Mouse (Mus musculus) testis, postnatal 14 days (tissue): ENCODE measurements around the gene Ptpre.
"Not testable (repeated sequence)": the region's sequence is repeated elsewhere in the genome, so short reads cannot be mapped to it uniquely, and the experiment has no call there.

ENCODE experiments used
- DNase-seq: peaks from one replicate; pipeline ENCODE4 v3.0.0; 2021; ENCODE audit warnings: low spot score

Ptpre gene

GRCm38 (mm10) chr7:135605804-135606072 lies 68.5 kb downstream of the Ptpre start:
- DNase-seq = no peak

DNA sequence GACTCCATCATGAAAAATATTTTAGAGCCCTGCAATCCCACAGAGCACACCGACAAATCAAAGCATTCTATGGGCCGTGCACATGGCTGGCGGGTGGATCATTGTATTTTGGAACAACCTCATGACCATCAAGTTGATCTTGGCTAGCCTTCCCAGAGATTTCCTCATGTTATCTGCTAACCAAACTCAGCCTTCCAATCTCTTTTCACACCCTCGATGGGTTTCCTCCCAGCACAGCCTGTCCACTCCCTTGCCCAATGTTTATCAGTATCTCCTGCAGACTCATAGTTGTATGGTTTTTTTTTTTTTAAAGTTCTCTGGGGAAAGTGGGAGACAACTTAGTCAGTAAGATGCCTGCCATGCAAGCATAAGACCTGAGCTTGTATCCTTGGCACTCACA lies 70.9 kb downstream of the Ptpre start:
- no peak for DNase-seq

DNA sequence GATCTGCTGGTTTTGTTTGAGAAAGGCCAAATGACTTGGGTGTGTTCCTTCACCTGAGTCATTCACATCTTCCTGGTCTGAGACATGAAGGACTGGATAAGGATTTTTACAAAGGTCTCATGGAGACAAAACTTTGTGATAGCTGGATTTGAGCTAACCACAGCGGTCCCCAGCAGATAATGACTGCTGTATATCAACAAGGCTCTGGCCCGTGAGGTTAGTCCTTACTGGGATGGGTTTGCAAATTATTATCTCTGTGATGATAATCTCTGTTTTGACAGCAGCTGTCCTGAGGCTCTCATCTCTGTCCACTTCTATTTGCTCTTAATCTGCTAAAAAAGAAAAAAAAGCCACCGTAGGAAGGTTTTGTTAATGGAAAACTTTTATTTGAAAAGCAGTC lies 71.7 kb downstream of the Ptpre start:
- no peak for DNase-seq

DNA sequence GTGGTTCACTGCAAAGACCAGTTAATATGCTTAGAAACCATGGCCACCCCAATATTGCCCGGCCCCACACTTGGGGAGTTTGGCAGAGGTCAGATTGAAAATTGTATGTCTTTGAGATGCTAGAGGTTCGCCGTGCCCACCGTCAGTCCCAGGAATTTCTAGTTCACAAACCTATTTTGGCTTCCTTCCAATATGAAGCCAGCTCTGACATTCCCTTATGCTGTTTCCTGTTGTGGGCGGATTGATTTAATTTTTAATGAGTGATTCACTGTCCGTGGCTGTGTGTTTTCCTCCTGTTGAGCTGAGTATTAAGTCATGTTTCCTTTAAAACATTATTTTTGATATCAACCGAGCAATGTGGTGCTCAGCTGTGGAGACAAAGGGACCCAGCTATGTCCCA lies 72.4 kb downstream of the Ptpre start:
- DNase-seq = no peak

GRCm38 (mm10) chr7:135612276-135612675 lies 75.0 kb downstream of the Ptpre start:
- DNase-seq = no peak

- no peak for DNase-seq
These were observed 75.5 kb downstream of the Ptpre start for GRCm38 (mm10) chr7:135612801-135613200.

DNA sequence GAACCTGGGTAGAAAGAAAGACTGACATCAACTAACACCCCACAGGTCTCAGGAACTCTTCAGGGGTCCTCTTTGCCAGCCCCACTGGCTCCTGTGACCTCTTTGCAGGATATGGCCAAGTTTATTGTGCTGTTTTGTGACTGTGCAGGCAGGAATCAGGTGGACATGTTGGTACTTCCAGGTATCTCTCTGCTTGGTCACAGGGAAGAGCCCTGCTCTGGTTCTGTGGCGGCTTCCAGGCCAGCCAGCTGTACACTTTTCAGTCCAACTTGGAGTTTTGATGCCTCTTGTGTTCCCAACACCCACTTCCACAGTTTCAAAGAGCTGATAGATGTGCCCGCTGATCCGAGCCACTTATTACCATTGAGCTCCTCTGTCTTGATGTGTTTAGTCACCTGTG lies 76.1 kb downstream of the Ptpre start:
- DNase-seq = no peak

GRCm38 (mm10) chr7:135614892-135615291 lies 77.6 kb downstream of the Ptpre start:
- no peak for DNase-seq

- not testable (repeated sequence) for DNase-seq
These were observed 79.2 kb downstream of the Ptpre start for GRCm38 (mm10) chr7:135616479-135616878.

DNA sequence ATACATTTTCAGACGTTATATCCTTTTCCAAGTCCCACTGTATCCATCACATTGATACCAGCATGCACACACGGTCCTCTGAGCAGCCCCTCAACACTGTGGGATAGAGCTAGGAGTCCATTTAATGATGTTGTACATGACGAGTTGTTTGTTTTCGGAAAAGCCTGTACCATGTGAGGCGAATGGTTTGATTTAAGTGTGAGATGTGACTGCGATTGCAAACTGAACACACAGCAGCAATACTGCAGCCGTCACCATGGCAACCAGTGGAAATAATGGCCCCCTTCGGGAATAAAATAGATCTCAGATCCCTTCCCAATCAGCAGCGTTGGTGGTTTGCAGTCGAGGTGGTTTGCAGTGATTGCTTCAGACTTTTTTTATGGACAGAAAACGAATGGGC lies 80.5 kb downstream of the Ptpre start:
- no peak for DNase-seq

GRCm38 (mm10) chr7:135621649-135622048 lies 84.4 kb downstream of the Ptpre start:
- DNase-seq = peak; percentile 31

DNA sequence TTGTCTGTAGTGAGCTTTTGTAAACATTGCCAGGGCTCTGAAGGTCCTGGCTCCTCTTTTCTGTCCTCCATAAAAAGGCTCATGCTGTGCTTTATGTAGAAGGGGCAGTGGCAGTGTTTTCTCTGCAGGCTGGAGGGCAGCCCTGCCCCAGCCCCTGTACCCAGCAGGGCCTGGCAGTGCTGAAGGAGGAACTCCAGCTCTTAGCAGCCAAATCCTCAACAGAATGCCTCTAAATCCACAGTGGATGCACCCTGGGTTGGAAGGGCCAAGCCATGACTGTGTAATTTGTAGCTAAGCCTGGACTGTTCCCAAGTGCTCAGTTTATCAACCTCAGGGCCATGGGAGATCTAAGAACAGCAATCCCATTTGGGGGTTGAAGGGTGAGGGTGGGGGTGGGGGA lies 85.0 kb downstream of the Ptpre start:
- no peak for DNase-seq

GRCm38 (mm10) chr7:135624854-135625253 lies 87.6 kb downstream of the Ptpre start:
- DNase-seq = no peak

GRCm38 (mm10) chr7:135628363-135628762 lies 91.1 kb downstream of the Ptpre start:
- no peak for DNase-seq

- peak; percentile 19 for DNase-seq
These were observed 91.7 kb downstream of the Ptpre start for GRCm38 (mm10) chr7:135629019-135629418.

DNA sequence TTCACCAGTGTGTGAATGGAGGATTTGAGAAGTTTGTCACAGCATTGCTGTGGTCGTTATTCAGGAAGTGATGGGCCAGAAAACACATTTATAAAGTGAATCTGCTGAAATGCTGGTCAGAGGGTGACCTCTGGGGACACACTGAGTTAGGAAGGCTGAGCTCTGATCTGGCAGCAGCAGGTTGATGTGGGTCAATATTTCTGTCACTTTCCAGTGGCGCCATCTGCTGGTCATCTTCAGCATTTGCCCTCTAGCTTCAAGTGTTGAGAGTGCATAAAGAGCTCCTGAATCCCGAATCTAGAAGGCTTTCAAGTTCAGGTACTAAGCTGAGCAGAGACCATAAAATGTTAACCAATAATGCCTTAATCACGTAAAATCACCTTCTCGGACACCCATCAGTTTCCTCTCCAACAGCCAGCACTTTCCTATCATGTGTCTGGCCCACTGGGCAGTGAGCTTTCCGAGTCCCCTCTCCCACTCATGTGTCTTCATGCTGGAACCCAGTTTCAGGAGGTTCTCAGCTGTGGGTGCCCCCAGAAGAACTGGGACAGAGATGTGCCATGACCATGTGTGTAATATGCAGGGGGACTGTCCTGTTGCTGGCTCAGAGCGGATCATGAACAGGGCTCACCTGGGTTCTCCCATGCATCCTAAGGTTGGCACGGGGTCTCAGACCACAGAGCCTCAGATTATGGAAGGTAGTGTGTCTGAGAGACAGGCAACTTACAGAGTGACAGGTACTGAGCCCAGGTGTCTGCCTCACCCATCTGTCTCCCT lies 94.7 kb downstream of the Ptpre start:
- DNase-seq = peak; percentile 50

DNA sequence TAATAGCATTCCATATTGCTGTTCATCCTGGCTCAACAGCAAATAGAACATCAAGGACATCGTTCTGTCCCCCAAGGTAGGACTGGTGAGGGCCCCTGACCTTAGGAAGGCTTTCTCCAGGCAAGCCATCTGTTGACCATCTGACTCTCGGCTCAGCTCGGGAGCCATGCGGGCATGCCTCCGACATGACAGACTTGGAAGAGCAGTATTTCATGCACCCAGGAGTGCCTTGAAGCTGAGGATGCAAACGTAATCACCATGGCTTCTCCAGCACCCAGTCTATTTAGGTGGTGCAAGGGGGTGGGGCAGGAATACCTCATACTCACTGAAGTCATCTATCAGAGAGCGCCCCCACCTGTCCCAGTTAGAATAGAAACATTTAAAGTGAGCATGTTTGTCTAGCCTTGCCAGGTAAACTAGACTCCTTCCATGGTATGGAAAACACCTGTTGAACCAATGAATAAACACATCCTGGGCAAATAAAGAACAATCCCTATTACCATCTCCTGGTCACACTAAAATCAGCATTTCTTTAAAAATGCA lies 95.5 kb downstream of the Ptpre start:
- DNase-seq = no peak

GRCm38 (mm10) chr7:135634851-135635624 lies 97.8 kb downstream of the Ptpre start:
- no peak for DNase-seq

GRCm38 (mm10) chr7:135637406-135637980 lies 100.2 kb downstream of the Ptpre start:
- no peak for DNase-seq

DNA sequence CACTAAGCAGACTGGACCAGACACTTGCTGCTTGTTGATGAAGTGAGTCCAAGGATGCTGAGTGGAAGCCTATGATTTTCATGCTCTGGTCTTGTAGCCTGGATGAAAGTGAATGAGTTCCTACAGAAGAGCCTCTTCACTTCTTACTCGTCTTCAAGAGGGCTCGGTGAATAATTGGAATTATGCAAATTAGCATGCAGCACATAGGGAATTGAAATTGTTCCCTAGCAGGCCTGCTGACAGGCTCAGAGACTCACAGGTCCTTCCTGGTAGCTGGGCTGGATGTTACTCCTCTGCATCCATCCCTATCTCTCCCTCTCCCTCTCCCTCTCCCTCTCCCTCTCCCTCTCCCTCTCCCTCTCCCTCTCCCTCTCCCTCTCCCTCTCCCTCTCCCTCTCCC lies 102.1 kb downstream of the Ptpre start:
- no peak for DNase-seq

DNA sequence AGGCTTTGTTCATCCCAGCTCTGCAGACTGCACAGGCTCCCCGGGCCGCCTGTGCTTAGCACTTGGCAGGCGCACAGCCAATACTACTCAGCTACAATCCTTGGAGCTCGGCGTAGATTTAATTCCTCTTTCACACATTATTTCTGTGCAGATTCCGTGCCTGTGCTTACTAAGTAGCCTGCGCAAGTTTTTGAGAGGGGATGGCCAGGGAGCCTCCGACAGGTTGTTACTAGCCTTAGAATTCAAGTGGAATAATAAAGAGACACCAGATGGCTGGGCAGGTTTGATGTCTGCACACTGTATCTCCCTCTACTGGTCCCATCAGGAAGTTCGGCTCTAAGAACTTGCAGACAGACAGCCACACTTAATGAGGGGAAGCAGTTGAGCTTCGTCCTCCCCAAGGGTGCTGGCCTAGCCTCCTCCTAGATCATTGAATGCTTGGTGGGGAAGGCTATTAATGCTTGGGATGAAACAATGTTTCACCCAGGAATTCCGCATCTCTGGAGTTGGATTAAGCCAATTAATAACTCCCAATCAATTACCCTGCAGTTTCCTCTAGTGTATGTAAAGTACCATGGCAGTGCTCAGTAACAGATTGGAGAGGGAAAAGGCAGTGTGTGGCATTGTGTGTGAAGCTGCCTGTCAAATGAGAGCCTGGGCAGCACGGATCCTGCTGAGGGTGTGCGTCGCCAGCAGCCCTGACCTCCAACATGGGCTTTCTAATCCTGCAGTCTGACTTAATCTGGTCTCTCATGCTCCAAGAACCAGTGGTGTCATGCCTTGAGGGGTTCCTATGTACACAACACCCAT lies 104.6 kb downstream of the Ptpre start:
- no peak for DNase-seq

DNA sequence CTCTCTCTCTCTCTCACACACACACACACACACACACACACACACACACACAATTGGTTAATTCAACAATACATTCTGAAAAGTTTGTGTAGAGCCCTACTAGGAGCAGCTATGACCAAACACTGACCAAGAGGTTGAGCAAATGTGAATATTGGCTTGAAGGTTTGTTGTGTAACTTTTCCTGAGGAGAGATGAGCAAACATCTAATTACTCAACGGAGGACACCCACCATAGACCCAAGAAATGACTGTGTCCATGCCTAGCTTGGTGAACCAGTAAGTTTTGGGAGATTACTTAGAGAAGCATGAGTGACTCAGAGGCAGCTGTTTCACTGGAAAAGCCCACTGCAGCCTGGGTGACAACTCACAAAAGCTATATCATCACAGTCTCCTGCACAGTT lies 107.2 kb downstream of the Ptpre start:
- DNase-seq = no peak
